Mouse (Mus musculus): ENCODE measurements around the gene Tmem274.

Tmem274 gene

DNA sequence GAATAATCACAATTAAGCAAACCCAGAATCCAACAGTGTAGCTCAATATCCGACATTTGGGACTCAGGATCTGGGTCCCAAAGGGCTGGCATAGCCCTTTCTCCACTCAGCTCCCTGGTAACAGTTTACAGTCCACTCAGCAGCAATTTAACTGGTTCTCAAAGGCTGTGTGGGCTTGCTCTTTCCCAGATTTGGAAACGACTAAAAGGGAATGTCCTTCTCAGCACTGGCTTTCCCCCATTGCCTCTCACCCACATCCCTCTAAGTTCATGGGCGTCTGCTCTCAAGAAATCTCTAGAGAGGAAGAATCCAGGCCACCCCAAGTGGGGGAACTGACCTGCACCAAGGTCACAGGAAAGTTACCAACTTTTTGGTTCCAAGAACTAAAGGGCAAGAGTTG lies 7.4 kb downstream of the Tmem274 start:
- peak; percentile 8 for DNase-seq

GRCm38 (mm10) chr4:149485053-149485824 lies 8.1 kb downstream of the Tmem274 start, which contains the start of the genes Nmnat1 and Lzic:
Gene Nmnat1, minus strand, starts transcription at chr4:149485202.
Gene Lzic, plus strand, starts transcription at chr4:149485229.
- peak; percentile 92 for DNase-seq

- no peak for DNase-seq
Observed at GRCm38 (mm10) chr4:149485825-149486206, 8.6 kb downstream of the Tmem274 start.

- no peak for DNase-seq
Observed at GRCm38 (mm10) chr4:149487729-149488128, 10.6 kb downstream of the Tmem274 start.

DNA sequence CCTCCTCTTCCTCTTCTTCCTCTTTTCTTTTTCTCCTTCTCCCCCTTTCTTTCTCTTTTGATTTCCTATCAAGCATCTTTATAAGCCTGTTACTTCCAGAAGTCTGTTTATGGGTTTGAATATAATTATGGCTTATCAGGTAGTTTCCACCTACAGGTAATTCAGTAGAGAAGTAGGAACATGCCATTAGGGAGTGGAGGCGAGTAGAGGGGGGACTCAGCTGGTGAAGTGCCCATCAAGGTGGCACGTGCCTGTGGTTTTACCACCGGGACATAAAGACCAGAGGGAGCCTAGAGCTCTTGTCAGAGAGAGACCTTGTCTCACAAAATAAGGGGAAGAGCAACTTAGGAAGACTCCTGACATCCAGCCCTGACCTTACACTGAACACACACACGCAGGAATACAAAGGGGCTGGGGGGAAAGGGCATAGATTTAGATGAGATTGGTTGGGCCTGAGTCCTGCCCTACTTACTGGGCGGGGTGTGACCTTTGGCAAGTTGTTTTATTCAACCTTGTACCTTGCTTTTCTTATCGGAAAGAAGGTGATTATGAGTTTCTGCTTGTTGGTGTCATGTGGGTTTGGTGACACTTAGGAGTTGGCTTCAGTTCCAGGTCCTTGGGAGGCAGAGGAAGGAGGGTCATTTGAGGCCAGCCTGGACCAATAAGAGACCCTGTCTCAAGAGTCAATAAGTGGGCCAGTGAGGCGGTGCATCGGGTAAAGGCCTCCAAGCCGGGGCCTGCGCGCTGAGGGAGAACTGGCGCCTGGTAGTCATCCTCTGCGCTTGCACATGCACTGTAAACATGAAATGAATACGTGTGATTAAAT lies 12.4 kb downstream of the Tmem274 start:
- no peak for DNase-seq

GRCm38 (mm10) chr4:149491151-149491550 lies 14.0 kb downstream of the Tmem274 start:
- no peak for DNase-seq

DNA sequence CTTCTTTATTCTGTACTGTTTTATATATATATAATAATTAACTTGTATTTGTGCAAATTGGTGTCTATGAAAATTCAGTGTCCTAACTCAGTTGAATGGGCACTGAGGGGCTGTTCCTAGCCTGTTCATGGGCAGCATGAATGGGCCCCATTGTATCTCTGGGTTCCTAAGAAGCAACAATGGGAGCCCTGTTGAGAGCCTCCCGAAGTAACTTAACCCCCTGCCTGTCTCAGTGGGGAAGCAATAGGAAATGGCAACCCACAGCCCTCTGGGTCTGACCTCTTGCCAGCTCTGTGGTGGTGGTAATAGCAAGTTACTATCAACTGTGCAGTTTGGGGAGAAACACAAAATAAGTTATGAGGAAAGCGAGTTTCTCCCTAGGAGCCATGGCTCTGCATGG lies 19.4 kb downstream of the Tmem274 start:
- DNase-seq: no peak

DNA sequence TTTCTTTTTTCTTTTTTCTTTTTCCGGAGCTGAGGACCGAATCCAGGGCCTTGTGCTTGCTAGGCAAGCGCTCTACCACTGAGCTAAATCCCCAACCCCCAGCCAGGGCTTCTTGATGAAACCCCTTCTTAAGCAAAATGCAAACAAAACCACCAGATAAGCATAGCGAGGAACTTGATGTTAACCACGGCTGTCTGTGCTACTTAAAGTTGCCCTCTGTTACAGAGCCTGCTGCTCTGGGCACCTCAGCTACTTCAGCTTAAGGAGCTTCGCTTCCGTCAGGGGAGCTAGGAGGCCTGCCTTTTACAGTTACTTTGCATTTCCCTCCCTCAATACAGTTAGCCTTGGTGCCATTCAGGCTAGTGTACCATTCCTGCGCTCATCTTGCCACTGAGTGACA lies 21.7 kb downstream of the Tmem274 start:
- DNase-seq: no peak

DNA sequence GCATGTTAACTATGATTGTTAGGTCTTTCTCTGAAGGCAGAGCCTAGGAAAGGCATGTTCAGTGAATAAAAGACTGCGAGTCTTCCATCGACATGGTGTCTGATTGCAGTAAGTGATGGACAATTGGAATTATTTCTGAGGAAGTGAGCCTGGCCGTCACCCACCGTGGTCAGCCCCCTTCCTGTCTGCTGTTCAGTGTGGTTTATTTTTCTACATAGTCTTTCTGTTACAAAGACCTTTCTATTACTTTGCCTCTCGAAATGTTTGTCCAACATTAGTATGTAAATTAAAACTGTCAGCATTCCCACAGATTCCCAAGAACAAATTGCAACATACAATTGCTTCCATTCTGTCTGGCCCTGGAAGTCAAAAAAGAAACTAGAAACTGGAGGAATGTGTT lies 22.6 kb downstream of the Tmem274 start:
- DNase-seq: no peak

DNA sequence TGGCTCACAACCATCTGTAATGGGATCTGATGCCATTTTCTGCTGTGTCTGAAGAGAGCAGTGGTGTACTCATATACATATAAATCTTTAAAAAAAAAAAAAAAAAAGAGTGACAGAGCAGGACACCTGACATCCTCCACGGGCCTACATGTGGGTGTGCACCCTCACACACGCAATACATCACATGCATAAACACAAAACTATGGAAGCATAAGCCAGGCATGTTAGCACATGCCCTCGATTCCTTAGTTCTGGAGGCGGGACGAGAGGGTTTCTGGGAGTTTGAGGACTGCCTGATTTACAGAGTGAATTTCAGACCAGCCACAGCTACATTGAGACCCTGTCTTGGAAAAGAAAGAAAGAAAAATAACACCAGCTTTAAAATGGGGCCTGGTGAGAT lies 27.2 kb downstream of the Tmem274 start:
- no peak for DNase-seq

DNA sequence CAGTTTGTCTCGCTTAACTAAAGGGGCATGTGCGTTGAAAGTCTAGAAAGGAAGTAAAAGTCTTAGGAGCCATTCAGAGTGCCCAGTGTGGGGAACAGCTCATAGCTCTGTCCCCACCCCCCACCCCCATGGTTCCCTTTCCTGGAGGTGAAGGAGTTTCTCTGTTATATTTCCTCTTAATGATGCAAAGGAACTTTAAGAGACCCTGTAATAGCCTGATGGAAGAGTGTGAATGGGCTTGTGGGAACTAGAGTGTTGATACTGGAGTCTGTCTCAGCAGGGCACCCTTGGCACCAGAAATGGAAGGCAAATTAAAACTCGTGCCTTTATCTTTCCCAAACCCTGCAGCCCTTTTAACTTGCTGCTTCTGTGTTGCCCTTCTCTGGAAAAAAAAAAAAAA lies 27.7 kb downstream of the Tmem274 start:
- DNase-seq: no peak

- DNase-seq: no peak
Observed at GRCm38 (mm10) chr4:149505261-149505967, 28.2 kb downstream of the Tmem274 start.

GRCm38 (mm10) chr4:149506904-149507303 lies 29.7 kb downstream of the Tmem274 start:
- DNase-seq: no peak

- DNase-seq: no peak
Observed at GRCm38 (mm10) chr4:149511221-149511646, 34.1 kb downstream of the Tmem274 start.

DNA sequence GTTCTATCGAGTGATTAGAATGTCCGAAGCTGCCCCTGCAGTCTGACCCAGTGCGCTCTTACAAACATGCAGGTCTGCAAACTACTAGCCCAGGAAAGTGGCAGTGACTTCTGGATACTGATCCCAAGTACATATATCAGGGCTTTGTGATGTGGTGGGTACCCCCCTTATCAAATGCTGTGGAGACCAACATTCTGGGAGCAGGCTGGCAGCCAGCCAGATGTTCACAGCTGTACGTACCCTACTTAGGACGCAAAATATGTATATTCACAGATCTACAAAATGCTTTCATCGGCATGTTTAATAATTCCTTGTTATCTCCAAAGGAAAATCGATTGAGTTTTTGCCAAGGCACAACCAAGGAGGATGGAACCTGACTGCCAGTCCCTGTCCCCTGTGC lies 34.9 kb downstream of the Tmem274 start:
- DNase-seq: no peak

DNA sequence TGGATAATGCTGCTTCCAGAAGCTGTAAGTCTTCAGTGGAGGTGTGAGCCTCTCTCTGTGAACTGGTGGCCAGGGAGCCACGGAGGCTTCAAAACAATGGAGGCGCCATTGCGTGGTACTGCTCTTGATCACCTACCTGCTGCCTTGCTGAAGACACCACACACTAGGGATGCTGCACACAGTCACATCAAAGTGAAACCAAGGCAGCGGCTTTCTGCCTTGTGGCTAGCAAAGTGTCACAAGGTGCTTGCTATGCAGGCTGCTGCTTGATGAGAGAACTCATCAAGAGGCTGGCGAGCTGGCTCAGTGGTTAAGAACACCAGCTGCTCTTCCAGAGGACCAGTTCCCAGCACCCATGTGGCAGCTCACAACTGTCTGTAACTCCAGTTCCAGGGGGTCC lies 38.5 kb downstream of the Tmem274 start:
- no peak for DNase-seq

GRCm38 (mm10) chr4:149517868-149518340 lies 40.7 kb downstream of the Tmem274 start, which contains the start of gene Ctnnbip1:
Gene Ctnnbip1, plus strand, starts transcription at chr4:149518236.
- peak; percentile 98 for DNase-seq

GRCm38 (mm10) chr4:149518351-149519220 lies 41.4 kb downstream of the Tmem274 start:
- DNase-seq: no peak

GRCm38 (mm10) chr4:149521258-149521657 lies 44.1 kb downstream of the Tmem274 start:
- no peak for DNase-seq

DNA sequence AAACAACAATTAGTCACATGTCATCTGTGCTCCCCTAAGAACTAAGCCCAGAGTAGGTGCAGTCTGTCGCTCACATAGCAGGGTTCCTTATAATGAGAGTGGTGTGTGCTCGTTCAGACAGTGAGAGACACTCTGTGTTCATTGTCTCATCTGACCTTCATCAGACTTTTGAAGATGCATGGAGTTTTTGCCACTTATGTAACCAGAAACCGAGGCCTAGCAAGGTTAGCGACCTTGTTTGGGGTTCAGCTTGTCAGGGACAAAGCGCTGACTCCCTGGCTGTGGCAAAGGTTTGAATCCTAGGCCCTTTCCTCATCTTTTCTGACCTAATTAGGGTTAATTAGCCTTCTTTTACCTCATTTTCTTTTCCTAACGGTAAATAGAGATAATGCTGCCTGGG lies 46.8 kb downstream of the Tmem274 start:
- no peak for DNase-seq

DNA sequence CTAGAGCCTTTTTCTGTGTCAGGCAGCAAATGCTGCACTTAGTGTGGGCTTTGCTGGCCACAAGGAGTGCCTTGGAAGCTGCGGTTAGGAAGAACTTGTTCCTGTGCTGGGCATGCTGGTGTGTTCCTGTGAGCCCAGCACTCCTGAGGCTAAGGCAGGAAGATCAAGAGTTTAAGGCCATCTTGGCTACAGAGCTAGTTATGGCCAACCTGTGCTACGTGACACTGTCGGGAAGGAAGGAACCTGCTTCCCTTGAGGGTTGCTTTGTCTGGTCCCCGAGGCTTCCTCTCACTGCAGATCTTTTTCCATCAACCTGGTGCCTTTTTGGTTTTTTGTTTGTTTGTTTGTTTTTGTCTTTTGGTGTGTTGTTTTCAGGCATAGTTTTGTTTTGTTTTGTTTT lies 48.0 kb downstream of the Tmem274 start:
- no peak for DNase-seq

DNA sequence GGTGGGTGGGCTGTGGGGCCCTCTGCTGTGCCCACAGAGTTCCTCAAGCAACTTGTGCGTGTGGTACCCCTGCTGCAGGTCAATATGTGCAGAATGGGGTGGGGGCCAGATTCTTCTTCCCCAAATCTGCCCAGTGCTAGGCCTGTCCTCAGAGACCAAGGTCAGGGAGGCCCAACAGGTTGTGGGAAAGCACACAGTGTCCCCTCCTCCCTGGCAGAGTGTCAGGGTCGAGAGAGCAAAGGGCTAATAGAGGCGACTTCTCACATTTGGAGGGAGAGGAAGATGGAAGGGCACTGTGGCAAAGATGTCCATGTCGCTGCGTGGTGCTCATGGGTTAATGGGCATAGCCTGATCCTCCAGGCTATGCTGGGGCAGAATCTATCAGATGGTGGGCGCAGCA lies 48.6 kb downstream of the Tmem274 start:
- no peak for DNase-seq
